Mouse (Mus musculus): ENCODE measurements at regions not wholly inside any gene's neighbourhood (a gene's known extent, or its start where the extent isn't known, plus 50 kb on each side); places are given as distances from the start of the nearest gene placed in this dataset.

DNA sequence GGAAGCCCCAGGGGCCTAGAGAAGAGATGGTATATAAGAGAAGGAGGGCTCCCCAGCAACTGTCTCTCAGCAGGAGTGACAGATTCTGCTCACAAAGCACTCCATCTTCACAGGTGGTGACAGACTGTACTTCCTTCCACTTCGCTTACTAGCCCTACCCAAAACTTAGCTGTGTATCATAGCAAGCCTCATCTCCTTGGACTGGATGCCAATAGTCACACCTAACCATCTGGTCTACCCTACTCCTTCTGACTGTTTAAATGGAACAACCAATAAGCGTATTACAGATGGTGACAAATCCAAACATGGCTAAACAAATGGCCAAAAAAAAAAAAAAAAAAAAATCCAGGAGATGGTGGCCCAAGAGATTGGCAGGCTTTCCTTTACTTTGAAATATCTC lies 204.1 kb upstream of the Ppargc1a start:
- no peak for DNase-seq (ENCODE audit: extremely low read depth, low read depth, low spot score)

DNA sequence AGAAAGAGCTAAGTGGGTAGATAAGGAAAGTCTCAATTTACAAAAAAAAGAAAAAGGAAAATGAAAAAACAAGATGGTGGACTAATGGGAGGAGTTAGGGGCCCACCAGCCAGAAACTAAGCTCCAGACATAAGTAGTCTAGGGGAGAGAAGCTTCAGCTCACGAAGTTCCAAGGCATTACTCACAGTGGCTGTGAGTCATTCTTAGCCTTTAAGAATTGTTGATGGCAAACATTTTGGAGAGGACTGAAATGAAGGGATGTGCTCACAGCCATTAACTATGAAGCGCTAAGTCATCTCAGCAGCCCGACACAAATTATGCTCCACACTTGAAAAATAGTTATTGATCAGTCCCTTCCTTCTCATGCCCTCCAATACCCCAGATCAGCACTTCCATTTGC lies 198.6 kb upstream of the Ppargc1a start:
- no peak for DNase-seq (ENCODE audit: extremely low read depth, low read depth, low spot score)

DNA sequence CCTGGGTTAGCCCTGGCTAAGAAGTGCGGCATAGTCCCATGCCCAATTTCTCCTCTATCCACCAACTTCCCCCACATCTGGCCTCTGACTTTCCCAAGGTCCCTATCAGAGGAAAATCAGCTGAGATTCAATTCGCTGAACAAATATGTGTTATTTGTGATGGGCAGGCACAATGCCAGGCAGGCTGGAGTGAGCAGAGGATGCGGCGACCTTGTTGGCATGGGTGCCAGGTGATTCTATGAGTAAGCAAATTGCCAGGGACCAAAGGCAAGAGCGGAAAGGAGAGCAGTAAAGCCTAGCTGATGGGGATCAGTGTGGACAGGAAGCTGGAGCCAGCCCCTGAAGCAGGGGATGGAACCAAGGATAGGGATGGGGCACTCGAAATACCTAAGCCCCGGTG lies 196.9 kb upstream of the Ppargc1a start:
- no peak for DNase-seq (ENCODE audit: extremely low read depth, low read depth, low spot score)

DNA sequence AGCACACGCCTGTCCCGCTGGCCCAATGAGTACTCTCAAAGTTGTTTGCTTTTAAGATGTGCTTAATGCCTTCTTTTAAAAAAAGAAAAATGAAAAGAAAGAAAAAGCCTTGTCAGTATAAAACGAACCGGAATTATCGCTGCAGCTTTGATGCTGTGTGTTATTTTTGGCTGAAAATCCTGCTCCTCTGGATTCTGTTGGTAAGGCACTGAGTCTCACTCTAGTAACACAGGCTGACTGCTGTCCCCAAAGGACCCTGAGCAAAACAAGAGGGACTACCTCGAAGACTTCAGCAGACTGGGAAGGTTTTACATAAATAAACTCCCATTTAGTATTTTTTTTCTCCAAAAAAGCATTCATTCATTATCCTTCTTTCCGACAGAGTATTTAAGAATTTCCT lies 196.1 kb upstream of the Ppargc1a start:
- no peak for DNase-seq (ENCODE audit: extremely low read depth, low read depth, low spot score)

DNA sequence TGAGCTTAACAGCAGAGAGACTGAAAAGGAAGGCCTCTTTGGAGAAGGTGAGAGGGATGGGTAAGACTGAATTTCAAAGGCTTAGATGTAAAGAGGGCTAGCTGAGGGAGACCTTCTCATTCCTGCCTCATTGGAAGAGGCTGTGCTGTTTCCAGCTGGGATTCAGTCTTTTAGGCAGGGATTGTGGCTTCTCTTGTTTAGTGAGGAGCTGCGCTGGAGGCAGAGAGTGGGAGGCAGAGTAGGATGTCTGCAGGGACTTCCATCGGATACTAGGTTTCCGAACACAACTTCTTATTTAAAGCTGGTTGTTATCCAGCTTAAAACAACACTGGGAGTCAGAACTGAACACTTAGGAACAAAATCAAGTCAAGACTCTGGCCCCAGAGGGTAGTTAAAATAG lies 194.8 kb upstream of the Ppargc1a start:
- no peak for DNase-seq (ENCODE audit: extremely low read depth, low read depth, low spot score)

DNA sequence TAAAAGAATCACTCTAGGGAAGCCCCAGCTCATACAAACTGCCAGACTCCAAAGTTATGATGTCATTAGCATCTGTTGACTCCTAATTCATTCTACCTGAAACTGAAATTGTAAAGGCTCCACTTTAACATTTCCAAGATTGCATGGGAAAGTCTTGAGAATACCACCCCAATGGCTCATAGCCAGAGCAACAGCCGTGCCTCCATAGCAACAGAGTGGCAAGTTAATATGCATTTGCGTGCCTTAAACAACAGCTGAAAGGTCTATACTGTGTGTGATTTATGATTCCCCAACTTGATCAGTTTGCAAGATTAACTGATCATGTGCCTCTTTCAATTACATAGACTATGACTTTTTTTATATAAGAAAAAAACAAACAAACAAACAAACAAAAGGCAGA lies 190.8 kb upstream of the Ppargc1a start:
- no peak for DNase-seq (ENCODE audit: extremely low read depth, low read depth, low spot score)

DNA sequence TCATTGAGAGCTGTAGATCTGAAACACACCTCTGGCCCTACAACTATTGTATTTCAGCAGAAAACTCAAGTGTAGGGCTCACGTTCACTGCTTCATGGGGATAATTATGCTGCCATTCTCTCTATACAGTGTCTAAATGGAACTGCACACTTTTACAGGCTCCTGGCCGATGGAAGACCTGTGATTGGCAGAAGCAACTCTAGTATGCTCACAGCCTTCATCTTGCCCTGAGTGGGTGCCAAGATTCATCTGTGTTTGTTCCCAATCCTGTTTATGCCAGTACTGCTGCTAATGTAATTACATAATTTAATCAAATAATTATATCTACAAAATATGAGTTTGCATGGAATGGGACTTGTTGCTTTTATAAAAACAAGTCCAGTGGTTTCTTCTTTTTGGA lies 190.3 kb upstream of the Ppargc1a start:
- no peak for DNase-seq (ENCODE audit: extremely low read depth, low read depth, low spot score)

DNA sequence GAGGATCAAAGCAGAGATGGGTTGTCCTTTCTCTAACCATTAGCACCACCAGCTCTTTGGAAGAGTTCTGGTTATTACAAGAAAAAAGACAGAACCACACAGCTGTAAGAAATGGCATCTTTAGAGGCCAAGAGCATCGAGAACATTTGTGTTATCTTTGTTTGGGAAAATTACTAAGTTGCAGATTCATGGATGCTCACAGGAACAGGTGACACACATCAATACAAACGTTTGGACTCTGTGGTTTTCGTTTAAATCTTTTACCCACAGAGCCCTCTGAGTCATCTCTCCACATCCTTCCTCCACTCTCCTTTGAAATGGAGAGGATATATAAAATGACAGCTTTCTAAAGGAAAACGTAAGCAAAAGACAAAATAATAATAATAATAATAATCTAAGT lies 184.5 kb upstream of the Ppargc1a start:
- DNase-seq (ENCODE audit: extremely low read depth, low read depth, low spot score), result no peak

DNA sequence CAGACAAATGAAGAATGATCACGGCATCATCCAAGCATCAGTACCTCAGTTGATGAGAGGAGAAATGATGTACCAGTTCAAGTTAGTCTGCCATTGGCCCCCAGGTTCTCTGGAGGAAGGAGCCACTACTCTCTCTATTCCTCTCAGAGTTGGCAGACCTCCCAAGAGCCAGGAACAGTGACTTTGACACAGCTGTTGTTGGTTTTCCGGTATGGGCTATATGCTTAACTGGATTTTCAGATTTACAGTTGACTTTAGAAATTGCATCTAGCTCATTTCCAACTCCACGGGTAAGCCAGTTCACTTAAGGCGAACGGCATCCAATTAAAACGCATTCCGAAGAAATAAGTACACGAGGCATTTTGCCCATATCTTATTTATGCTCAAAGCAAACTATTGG lies 182.9 kb upstream of the Ppargc1a start:
- no peak for DNase-seq (ENCODE audit: extremely low read depth, low read depth, low spot score)

DNA sequence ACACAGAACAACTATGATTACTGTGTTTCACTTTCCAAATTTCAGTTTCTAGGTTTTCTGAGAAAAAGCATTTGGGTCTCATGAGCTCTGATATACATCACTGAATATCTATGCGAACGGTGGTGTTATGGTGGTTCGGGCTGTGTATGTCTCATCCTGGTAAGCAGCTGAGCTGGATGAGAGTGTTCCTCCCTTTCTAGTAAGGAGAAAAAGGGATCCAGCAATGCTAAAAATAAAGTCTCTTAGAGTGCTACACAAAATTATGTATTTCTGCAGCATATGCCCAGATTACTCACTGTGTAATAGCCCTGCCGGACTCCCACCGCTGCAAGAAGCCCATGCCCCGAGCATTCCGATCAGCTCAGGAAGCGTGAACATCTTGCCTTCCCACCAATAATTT lies 173.4 kb upstream of the Ppargc1a start:
- DNase-seq (ENCODE audit: extremely low read depth, low read depth, low spot score), result no peak

DNA sequence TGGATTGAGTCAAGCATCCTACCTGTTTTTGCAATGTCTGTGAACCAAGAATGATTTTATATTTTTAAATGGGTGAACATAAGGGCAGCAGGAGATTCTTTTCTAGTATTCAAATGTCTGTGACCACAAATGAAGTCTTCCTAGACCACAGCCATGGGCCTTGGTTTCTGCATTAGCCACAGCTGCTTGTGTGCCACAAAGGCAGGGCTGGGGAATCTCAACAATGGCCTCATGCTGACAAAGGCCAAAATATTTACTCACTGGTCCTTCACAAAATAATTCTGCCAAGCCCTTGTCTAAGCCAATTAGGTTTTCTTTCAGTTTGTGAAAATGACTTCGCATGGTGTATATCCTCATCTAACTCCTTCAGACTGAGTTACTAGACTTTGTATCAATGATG lies 162.7 kb upstream of the Ppargc1a start:
- no peak for DNase-seq (ENCODE audit: extremely low read depth, low read depth, low spot score)

DNA sequence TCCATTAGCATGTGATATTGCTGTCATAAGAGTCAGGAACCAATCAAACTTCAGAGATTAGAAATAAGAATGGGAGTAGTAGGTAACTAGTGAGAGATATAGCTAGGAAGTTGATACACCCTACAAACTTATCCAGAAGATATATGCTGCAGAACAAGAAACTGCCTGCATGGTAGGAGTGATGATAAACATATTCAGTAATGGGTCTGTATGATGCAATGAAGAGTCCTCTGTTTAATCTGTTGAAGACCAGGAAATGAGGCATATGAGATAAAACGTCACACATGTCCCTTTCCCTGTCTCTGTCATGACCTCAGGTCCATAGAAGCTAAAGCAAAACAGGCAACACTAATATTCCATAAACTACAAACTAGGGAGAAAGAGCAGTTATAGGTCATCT lies 162.2 kb upstream of the Ppargc1a start:
- DNase-seq (ENCODE audit: extremely low read depth, low read depth, low spot score), result no peak

DNA sequence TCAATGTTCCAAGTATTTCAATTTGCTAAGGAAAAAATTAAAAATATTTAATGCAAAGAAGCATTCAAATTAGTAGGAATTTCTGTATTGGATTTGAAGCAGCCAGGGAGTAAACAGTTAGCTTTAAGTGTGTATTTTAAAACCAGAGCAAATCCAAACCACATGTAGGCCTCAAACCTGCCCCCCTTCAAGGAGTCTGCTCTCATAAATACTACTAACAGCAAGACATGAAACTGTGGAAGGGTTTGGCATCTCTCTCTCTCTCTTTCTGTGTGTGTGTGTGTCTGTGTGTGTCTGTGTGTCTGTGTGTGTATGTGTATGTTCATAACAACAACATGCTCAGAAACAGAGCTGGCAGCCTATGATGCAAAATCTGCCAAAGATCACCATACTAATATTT lies 159.2 kb upstream of the Ppargc1a start:
- no peak for DNase-seq (ENCODE audit: extremely low read depth, low read depth, low spot score)

DNA sequence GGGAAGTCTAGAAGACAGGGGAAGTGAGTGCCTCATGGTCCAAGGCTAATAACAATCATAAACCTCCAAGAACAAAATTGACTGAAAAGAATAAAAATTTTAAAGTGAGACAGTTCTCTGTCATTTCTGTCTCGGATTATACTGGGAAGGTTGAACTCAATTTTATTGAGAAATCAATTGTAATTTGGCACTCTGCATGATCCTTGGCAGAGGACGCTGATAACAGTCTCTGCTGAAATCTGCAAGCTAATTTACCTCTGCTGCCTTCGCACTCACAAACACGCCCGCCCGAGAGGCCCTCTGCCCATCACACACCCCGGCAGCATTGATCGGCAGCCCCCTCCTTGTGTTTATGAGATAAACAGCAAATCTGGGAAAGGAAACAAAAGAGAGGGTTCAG lies 151.4 kb upstream of the Ppargc1a start:
- no peak for DNase-seq (ENCODE audit: extremely low read depth, low read depth, low spot score)

DNA sequence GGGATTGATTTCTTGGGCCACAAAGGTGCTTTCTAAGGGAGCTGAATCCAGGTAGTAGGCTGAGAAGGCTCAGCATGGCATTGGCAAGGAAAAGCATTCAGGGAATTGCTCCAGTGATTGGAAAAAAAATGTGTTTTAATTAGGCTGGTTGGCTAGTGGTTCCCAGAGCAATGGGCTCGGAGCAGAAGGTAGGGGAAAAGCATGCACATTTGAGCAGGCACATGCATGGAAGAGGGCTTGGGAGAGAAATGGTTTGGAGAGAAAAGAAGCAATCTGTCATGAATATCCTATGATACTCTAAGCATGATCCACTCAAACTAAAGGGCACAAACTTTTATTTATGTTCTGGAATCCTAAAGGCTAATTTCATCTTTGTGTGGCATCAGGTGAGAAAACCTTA lies 150.9 kb upstream of the Ppargc1a start:
- no peak for DNase-seq (ENCODE audit: extremely low read depth, low read depth, low spot score)

DNA sequence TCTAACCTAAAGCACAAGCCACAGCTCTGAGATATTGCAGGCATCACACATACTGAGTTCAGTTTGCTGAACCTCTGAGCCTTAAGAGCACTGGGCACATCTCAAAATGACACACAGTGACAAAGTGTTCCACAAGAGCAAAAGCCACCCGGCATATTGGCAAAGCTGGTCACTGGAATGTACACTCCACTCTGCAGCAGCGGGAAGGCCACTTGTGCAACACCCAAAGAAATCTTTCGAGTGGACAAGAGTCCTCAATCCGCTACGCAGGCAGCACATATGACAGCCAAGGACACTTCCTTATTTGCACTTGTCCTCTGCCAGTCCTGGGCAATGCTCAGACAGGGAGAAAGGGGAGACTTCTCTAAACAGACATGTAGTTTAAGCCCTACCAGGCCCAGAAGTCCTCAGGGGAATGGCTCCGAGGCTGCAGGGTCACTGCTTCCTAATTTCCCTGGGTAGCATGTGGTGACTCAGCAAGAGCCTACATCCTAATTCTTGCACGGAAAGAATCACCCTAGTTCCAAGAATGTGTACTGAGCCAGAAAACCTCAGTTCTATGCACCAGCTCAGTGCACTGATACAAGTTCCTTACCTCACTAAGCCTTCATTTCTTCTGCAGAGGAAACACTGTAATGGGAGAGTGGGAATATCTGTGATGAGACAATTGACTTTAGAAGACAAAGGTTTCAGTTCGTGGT lies 144.5 kb upstream of the Ppargc1a start:
- DNase-seq (ENCODE audit: extremely low read depth, low read depth, low spot score), result no peak

DNA sequence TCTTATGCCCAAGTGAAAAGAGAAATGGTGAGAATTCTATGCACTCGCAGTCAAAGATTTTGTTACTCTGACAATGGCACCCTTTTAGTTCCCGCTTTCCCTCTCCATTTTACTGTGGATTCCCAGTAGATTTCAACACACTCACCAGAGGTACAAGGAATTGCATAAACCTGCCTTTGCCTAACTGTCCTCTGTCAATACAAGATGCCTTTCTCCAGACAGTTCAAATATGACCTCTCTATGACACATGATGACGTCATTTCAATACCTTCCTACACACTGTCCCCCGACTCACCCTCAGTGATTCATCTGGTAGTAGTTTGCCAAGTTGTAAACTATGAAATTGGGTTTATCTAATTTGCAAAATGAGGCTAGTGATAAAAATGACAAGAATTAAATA lies 143.1 kb upstream of the Ppargc1a start:
- DNase-seq (ENCODE audit: extremely low read depth, low read depth, low spot score), result no peak

DNA sequence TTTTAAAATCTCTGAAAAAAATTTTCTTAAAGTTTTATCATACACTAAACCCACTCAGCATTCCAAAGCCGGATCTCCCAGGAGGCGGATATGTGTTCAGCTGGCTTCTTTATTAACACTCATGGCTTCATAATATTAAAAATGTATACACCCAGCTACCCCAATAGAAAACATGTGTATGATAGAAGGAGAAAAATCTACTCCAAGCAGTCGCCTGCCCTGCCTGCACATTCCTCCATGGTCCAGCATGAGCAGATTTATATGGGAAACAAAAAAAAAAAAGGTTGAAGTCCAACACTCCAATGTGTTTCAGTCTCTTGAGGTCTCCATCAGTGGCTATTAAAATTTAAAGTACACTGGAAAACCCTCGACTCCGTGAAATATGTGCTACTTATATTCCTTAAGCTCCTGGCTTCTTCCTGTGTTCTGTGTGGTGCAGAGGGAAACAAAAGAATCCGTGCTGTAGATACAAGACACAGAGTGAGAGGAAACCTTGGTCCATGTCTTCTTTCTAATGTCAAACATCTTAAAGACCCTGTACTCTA lies 142.0 kb upstream of the Ppargc1a start:
- DNase-seq (ENCODE audit: extremely low read depth, low read depth, low spot score), result no peak

DNA sequence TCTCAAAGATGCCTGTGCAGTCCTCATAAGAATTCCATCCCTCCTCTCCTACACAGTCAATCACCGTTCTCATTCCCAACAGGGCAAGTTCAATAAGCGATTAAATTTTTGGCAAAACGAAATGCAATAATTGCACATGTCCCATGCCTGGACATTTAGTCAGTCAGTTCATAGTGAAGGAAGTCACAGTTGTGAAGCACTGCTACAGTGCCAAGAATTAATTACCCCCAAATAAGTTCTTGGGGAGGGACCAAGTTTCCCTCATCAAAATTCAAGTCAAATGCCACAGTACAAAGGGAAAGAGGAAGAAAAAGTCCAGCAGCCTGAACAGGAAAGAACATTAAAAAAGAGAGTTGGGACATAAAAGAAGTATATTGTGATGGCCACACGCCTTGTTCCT lies 112.4 kb upstream of the Ppargc1a start:
- no peak for DNase-seq (ENCODE audit: extremely low read depth, low read depth, low spot score)

DNA sequence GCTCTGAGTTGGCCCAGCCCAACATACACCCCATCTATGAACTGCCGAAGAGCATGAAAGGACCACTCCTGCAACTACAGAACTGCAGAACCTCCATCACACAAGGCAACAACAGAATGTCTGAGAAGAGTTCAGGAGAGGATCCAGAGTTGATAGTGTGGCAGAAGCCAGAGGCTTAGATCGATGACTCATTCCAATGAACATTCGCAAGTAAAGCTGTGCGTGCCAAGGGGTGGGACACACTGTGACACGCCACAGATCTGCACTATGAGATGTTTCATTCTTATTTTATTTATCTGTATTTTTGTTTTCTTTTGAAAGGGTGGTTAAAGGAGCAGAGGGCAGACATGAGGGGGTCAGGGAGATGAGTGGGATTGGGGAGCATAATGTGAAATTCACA lies 103.7 kb upstream of the Ppargc1a start:
- no peak for DNase-seq (ENCODE audit: extremely low read depth, low read depth, low spot score)

DNA sequence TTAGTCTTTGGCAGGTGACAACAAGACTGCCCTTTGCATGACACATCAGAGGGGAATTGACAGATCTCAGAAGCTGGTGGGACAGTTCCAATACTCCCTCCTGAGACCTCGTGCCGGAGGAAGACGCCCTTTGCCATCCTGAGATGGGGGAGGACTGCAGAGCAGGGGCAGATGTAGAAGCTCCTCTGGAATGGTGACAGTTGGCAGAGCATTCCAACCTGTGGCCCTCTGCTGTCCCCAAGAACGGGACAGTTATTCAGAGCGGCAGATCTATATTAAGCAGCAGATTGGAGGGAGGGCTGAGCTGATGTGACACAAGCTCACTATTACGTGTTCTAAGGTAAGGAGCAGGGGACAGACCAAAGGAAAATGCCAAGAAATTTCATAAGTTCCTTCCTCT lies 97.7 kb upstream of the Ppargc1a start:
- DNase-seq (ENCODE audit: extremely low read depth, low read depth, low spot score), result no peak

DNA sequence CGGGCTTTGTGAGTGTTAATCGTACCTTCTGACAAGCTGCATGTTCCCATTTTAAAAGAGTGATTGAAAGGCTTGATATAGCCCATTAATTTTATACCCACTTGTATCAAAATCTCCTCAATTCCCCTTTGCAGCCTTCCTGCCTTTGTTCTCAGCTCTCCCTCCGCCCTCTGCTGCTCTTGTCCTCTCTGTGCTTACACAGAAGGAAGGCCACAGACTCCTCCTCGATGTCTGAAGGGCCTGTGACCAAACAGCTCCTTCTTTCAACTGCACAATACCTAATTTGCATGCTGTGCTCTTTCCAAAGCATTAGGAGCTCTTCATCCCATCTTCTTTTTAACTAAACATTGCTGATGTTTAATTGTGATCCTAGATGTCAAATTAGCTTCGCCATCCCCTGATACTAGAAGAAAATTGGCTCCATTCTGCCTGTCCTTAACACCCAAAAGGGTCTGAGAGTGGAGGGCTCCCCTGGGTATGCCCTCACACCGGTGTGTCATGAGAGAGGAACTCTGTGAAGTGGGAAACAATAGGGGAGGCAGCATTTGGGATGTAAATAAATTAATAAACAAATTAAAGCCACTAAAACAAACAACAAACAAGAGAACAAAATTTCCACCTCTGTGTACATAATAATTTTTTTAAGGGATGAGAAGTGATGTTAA lies 90.8 kb upstream of the Ppargc1a start:
- DNase-seq (ENCODE audit: extremely low read depth, low read depth, low spot score), result no peak

DNA sequence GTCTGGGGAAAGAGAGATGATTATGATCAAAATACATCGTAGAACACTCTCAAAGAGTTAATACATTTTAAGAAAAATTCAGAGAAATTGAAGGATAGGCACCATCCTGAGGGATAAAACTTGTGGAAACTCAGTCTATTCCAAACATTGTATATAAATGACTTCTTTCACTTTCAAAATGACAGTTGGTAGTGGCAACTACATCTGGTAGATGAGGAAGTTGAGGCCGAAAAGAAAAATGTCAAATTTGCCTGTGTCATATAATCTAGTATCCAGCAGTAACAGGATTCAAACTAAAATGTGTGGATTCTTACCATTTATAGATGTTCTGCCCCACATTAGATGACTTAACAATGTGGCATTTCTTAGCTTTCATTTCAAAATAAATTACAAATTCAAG lies 86.0 kb upstream of the Ppargc1a start:
- no peak for DNase-seq (ENCODE audit: extremely low read depth, low read depth, low spot score)
